Mouse (Mus musculus): Measurements from ENCODE around the gene Zfp626.
"Not testable (repeated sequence)": the region's sequence is repeated elsewhere in the genome, so short reads cannot be mapped to it uniquely, and the experiment has no call there.

Zfp626 gene

DNA sequence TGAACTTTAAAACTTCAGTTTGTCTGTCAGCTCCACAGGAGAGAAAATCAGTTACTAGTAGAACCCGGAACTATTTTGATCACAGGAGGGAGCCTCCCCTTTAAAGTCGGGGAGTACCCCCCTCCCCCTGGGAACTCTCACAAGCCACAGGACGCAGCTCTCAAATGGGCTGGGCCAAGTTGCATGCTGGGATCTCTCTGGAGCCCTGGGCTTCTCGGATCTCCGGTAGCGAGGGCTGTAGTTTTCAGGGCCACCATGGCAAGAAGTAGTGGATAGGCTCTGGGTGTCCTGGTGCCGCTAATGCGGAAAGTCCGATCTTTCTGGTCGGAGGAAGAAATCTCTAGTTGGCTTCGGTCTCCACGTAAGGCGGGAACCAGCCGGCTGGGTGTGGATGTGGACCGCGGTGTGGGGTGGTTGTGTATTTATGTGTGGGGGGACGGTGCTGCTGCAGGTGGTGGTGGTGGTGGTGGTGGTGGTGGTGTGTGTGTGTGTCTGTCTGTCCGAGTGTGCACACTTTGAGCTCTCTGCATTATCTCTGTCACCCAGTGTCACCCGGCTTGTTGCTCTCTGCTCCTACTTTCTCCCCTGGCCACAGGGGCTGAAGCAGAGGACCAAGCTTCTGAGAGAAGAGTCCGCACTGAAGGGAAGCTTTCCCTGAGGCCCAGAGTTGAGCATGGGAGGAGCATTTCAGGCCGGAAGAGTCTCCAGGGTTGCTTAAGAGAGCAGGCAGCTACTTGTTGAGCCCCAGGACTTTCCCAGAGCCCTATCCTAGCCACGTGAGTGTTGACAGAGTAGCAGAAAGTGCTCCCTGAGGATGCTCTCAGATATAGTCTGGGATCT lies 53.6 kb downstream of the Zfp626 start:
- DNase-seq, result peak; percentile 39 to 47

DNA sequence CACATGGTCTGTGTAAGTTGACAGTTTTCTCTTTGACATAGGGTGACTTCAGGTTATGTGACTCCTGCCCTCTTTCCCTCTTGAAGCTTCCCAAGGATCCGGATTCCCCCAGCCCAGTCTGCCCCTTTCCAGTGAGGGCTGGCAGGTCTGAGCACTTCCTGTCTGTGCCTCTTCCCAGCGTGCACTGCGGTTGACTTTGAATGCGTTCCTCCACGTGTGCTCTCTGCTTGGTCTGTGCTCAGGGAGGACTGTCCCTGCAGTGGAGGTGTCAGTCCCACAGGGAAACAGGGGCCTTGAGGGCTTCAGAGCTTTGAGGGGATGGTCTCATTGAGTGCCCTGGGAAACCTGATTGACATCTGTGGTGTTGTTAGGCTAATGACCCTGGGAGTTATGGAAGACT lies 55.6 kb downstream of the Zfp626 start:
- not testable (repeated sequence) for DNase-seq
